Mouse (Mus musculus): ENCODE data around the gene Tmem53. TPM values are rescaled to one million over a fixed set of nuclear protein-coding genes. Genes with fewer than 3 reads are reported as not detected.
A peak's percentile ranks its signal among the peaks of the same experiment; 100 is the strongest.

Tmem53 gene
- polyA plus RNA-seq, 1 experiment from 2014 or later: 10.0 TPM

- WGBS: 83% methylated on average over 1 of the region's 1 CpGs
These were observed 57.7 kb downstream of the Tmem53 start for GRCm38 (mm10) chr4:117309427-117309826.

GRCm38 (mm10) chr4:117311891-117312290, 60.1 kb downstream of the Tmem53 start:
- H3K4me3 ChIP-seq: no peak overlapping the region
- 0 out of 2 replicates have a peak overlapping the region, but pooled peaks have one; percentile 33 for H3K27ac ChIP-seq
- H3K9ac ChIP-seq: no peak overlapping the region
- peak overlapping the region; percentile 31; the same call in 1 of the 2 replicates for H3K4me2 ChIP-seq (replicated peaks)
- 0 out of 2 replicates have a peak, but pooled peaks cover 3% of the 10 kb centered on the region for H3K36me3 ChIP-seq
- WGBS: 15% methylated on average over 5 of the region's 5 CpGs
- ATAC-seq (ENCODE audit: low FRiP score, low read depth): no peak
- H3K4me1 ChIP-seq: peaks cover 63% of the 10 kb centered on the region
- no peaks in the 10 kb centered on the region for H3K9me3 ChIP-seq
- peaks cover 58% of the 10 kb centered on the region for H3K27me3 ChIP-seq

More at GRCm38 (mm10) chr4:117309427-117309826, 57.7 kb downstream of the Tmem53 start:
- Histone ChIP-seq H3K4me3 (no peak overlapping the region), H3K9ac (no peak overlapping the region), H3K27ac (no peak overlapping the region), H3K4me1 (peaks cover 48% of the 10 kb centered on the region), H3K27me3 (peaks cover 67% of the 10 kb centered on the region), H3K4me2 (replicated peaks) (no peak overlapping the region), H3K36me3 (0 out of 2 replicates have a peak, but pooled peaks cover 3% of the 10 kb centered on the region), H3K9me3 (no peaks in the 10 kb centered on the region)
- ATAC-seq (ENCODE audit: low FRiP score, low read depth): no peak

GRCm38 (mm10) chr4:117312416-117313084, 60.8 kb downstream of the Tmem53 start:
- Histone ChIP-seq H3K4me2 (replicated peaks) (peak overlapping the region; percentile 31), H3K27ac (no peak overlapping the region), H3K27me3 (peaks cover 60% of the 10 kb centered on the region), H3K36me3 (0 out of 2 replicates have a peak, but pooled peaks cover 3% of the 10 kb centered on the region), H3K4me1 (peaks cover 64% of the 10 kb centered on the region), H3K9ac (peak overlapping the region; percentile 53; the same call in 1 of the 2 replicates), H3K4me3 (no peak overlapping the region), H3K9me3 (no peaks in the 10 kb centered on the region)
- WGBS: 7% methylated on average over 26 of the region's 26 CpGs
- no peak for ATAC-seq (ENCODE audit: low FRiP score, low read depth)

- Histone ChIP-seq H3K9me3 (no peaks in the 10 kb centered on the region), H3K4me1 (peaks cover 68% of the 10 kb centered on the region), H3K27ac (no peak overlapping the region), H3K4me3 (no peak overlapping the region), H3K4me2 (replicated peaks) (peak overlapping the region; percentile 31), H3K27me3 (peaks cover 63% of the 10 kb centered on the region), H3K36me3 (0 out of 2 replicates have a peak, but pooled peaks cover 3% of the 10 kb centered on the region), H3K9ac (no peak overlapping the region)
- WGBS: 13% methylated on average over 4 of the region's 4 CpGs
- ATAC-seq (ENCODE audit: low FRiP score, low read depth): no peak
These were observed 61.3 kb downstream of the Tmem53 start for GRCm38 (mm10) chr4:117313085-117313424.

- Histone ChIP-seq H3K27me3 (peaks cover 71% of the 10 kb centered on the region), H3K9ac (no peak overlapping the region), H3K4me1 (peaks cover 80% of the 10 kb centered on the region), H3K4me2 (replicated peaks) (peak overlapping the region; percentile 25), H3K4me3 (no peak overlapping the region), H3K9me3 (no peaks in the 10 kb centered on the region), H3K27ac (no peak overlapping the region), H3K36me3 (no peaks in the 10 kb centered on the region)
- WGBS: 28% methylated on average over 16 of the region's 16 CpGs
- ATAC-seq (ENCODE audit: low FRiP score, low read depth): 0 out of 2 replicates have a peak, but pooled peaks have one; percentile 17
These were observed 63.2 kb downstream of the Tmem53 start for GRCm38 (mm10) chr4:117314849-117315500.

- ATAC-seq (ENCODE audit: low FRiP score, low read depth): peak; percentile 25; the same call in 1 of the 2 replicates
- Histone ChIP-seq H3K4me2 (replicated peaks) (peak overlapping the region; percentile 39), H3K4me1 (peaks cover 78% of the 10 kb centered on the region)
These were observed 65.0 kb downstream of the Tmem53 start for GRCm38 (mm10) chr4:117316800-117317199.

GRCm38 (mm10) chr4:117317701-117318190, 66.0 kb downstream of the Tmem53 start:
- Histone ChIP-seq H3K4me1 (peaks cover 76% of the 10 kb centered on the region), H3K36me3 (no peaks in the 10 kb centered on the region), H3K27me3 (peaks cover 86% of the 10 kb centered on the region), H3K27ac (no peak overlapping the region), H3K9ac (peak overlapping the region; percentile 8; the same call in 1 of the 2 replicates), H3K4me2 (replicated peaks) (peak overlapping the region; percentile 39), H3K4me3 (no peak overlapping the region), H3K9me3 (no peaks in the 10 kb centered on the region)
- 9% methylated on average over 18 of the region's 18 CpGs for WGBS
- no peak for ATAC-seq (ENCODE audit: low FRiP score, low read depth)

More at GRCm38 (mm10) chr4:117316800-117317199, 65.0 kb downstream of the Tmem53 start:
- Histone ChIP-seq H3K4me3 (no peak overlapping the region), H3K36me3 (no peaks in the 10 kb centered on the region), H3K27me3 (peaks cover 83% of the 10 kb centered on the region), H3K27ac (peak overlapping the region; percentile 67; the same call in 1 of the 2 replicates), H3K9ac (no peak overlapping the region), H3K9me3 (no peaks in the 10 kb centered on the region)
- WGBS: 7% methylated on average over 6 of the region's 6 CpGs

Other genes with a start within 250 kb of the Tmem53 start
- 47.0 and 49.9 TPM in 2 replicates for gene Eif2b3, start 232.5 kb upstream of the Tmem53 start, polyA plus RNA-seq (2015; fragmentation: Nextera tagmentation; extraction: Ambion mirVana)
- 7.9 and 9.4 TPM in 2 replicates for gene Ptch2, start 155.9 kb upstream of the Tmem53 start, polyA plus RNA-seq (2015; fragmentation: Nextera tagmentation; extraction: Ambion mirVana)
- 5.1 and 5.2 TPM in 2 replicates for gene Btbd19, start 126.2 kb upstream of the Tmem53 start, polyA plus RNA-seq (2015; fragmentation: Nextera tagmentation; extraction: Ambion mirVana)
- gene Tctex1d4, start 125.2 kb upstream of the Tmem53 start, polyA plus RNA-seq (2015; fragmentation: Nextera tagmentation; extraction: Ambion mirVana): not detected in 2 replicates
- gene Plk3, start 118.0 kb upstream of the Tmem53 start, polyA plus RNA-seq (2015; fragmentation: Nextera tagmentation; extraction: Ambion mirVana): 3.1 and 3.5 TPM in 2 replicates
- 885 and 930 TPM in 2 replicates for gene Rps8, start 95.7 kb upstream of the Tmem53 start, polyA plus RNA-seq (2015; fragmentation: Nextera tagmentation; extraction: Ambion mirVana)
- gene Kif2c, start 69.3 kb upstream of the Tmem53 start, polyA plus RNA-seq (2015; fragmentation: Nextera tagmentation; extraction: Ambion mirVana): 71.4 and 72.6 TPM in 2 replicates
- 0.53 and 0.79 TPM in 2 replicates for gene Armh1, start 174 bp downstream of the Tmem53 start, polyA plus RNA-seq (2015; fragmentation: Nextera tagmentation; extraction: Ambion mirVana)
- gene Rnf220, start 245.1 kb downstream of the Tmem53 start, polyA plus RNA-seq (2015; fragmentation: Nextera tagmentation; extraction: Ambion mirVana): 91.2 and 96.1 TPM in 2 replicates